Mouse (Mus musculus): Measurements from ENCODE around the gene Tmem104. TPM values are rescaled to one million over a fixed set of nuclear protein-coding genes. Genes with fewer than 3 reads are reported as not detected.

The Tmem104 gene
- polyA plus RNA-seq, 1 experiment from 2014 or later: 10.3 TPM

- no peak for ATAC-seq (ENCODE audit: low FRiP score, low TSS enrichment)
- 0 out of 2 replicates have a peak, but pooled peaks cover 9% of the 10 kb centered on the region for H3K4me1 ChIP-seq (ENCODE audit: control insufficient read depth, insufficient read depth, low read length)
- H3K4me3 ChIP-seq (ENCODE audit: low read length): no peak overlapping the region
- peaks cover 11% of the 10 kb centered on the region; the same call in 1 of the 2 replicates for H3K27me3 ChIP-seq (ENCODE audit: control insufficient read depth, insufficient read depth, low read length)
- no peaks in the 10 kb centered on the region for H3K9me3 ChIP-seq (ENCODE audit: control insufficient read depth, low read length)
- H3K4me2 ChIP-seq (replicated peaks; ENCODE audit: low read depth, low read length): no peak overlapping the region
- H3K9ac ChIP-seq (ENCODE audit: low read depth, low read length): no peak overlapping the region
- H3K27ac ChIP-seq (ENCODE audit: low read depth, low read length): no peak overlapping the region
- WGBS: 36% methylated on average over 7 of the region's 7 CpGs
- H3K36me3 ChIP-seq (ENCODE audit: control insufficient read depth, insufficient read depth, low read length): no peaks in the 10 kb centered on the region; the same call in 1 of the 2 replicates
These were observed 86.4 kb downstream of the Tmem104 start for GRCm38 (mm10) chr11:115273735-115274134.

DNA sequence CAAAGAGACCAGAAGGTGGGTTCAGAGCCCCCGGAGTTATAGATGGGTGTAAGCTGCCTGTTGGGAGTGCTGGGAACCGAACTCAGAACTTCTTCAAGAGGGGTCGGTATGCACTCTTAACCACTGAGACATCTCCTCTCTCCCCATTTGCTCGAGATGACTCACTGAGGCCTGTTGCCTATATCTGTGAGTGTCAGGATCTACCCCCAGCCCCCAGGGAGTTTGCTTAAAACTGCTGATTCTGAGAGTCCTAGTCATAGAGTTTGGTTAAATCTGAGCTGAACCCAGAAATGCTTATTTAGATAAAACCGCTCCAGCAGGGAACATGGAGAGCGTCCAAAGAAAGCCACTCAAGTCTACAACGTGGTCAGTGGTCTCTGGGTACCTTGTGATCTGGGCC lies 86.9 kb downstream of the Tmem104 start:
- Histone ChIP-seq H3K9ac (ENCODE audit: low read depth, low read length) (no peak overlapping the region), H3K36me3 (ENCODE audit: control insufficient read depth, insufficient read depth, low read length) (no peaks in the 10 kb centered on the region; the same call in 1 of the 2 replicates), H3K27me3 (ENCODE audit: control insufficient read depth, insufficient read depth, low read length) (peaks cover 7% of the 10 kb centered on the region; the same call in 1 of the 2 replicates), H3K9me3 (ENCODE audit: control insufficient read depth, low read length) (no peaks in the 10 kb centered on the region), H3K4me2 (replicated peaks; ENCODE audit: low read depth, low read length) (no peak overlapping the region), H3K4me1 (ENCODE audit: control insufficient read depth, insufficient read depth, low read length) (0 out of 2 replicates have a peak, but pooled peaks cover 9% of the 10 kb centered on the region), H3K4me3 (ENCODE audit: low read length) (no peak overlapping the region), H3K27ac (ENCODE audit: low read depth, low read length) (no peak overlapping the region)
- ATAC-seq (ENCODE audit: low FRiP score, low TSS enrichment): no peak
- 82% methylated on average over 7 of the region's 7 CpGs for WGBS

DNA sequence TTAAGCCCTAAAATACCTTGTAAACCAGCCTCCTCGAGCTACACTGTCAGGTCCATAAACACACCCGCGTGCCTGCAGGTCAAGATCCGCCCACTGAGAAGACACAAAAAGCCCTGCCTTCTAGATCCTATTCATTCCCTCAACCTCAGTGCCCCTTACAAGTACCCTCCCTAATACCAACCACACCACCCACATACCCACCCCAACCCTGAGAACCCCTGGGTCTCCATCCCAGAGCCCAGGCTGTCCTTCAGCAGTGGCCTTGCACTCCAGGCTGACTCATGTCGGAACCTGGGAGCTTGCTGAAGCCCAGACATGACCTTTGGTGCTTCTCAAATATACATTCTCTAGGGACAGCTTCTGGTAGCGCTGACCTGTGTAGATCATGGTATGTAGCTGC lies 87.5 kb downstream of the Tmem104 start:
- no peak for ATAC-seq (ENCODE audit: low FRiP score, low TSS enrichment)
- no peak overlapping the region for H3K4me3 ChIP-seq (ENCODE audit: low read length)
- H3K4me2 ChIP-seq (replicated peaks; ENCODE audit: low read depth, low read length): no peak overlapping the region
- H3K27ac ChIP-seq (ENCODE audit: low read depth, low read length): no peak overlapping the region
- H3K4me1 ChIP-seq (ENCODE audit: control insufficient read depth, insufficient read depth, low read length): 0 out of 2 replicates have a peak, but pooled peaks cover 9% of the 10 kb centered on the region
- 0 out of 2 replicates have a peak, but pooled peaks cover under 1% of the 10 kb centered on the region for H3K27me3 ChIP-seq (ENCODE audit: control insufficient read depth, insufficient read depth, low read length)
- no peaks in the 10 kb centered on the region; the same call in 1 of the 2 replicates for H3K36me3 ChIP-seq (ENCODE audit: control insufficient read depth, insufficient read depth, low read length)
- 81% methylated on average over 6 of the region's 6 CpGs for WGBS
- H3K9ac ChIP-seq (ENCODE audit: low read depth, low read length): no peak overlapping the region
- no peaks in the 10 kb centered on the region for H3K9me3 ChIP-seq (ENCODE audit: control insufficient read depth, low read length)

- no peak for ATAC-seq (ENCODE audit: low FRiP score, low TSS enrichment)
- 77% methylated on average over 6 of the region's 6 CpGs for WGBS
These were observed 88.2 kb downstream of the Tmem104 start for GRCm38 (mm10) chr11:115275509-115275908.

GRCm38 (mm10) chr11:115275954-115276353 lies 88.7 kb downstream of the Tmem104 start:
- H3K36me3 ChIP-seq (ENCODE audit: control insufficient read depth, insufficient read depth, low read length): no peaks in the 10 kb centered on the region; the same call in 1 of the 2 replicates
- no peak for ATAC-seq (ENCODE audit: low FRiP score, low TSS enrichment)
- H3K27me3 ChIP-seq (ENCODE audit: control insufficient read depth, insufficient read depth, low read length): no peaks in the 10 kb centered on the region
- H3K9me3 ChIP-seq (ENCODE audit: control insufficient read depth, low read length): no peaks in the 10 kb centered on the region
- H3K27ac ChIP-seq (ENCODE audit: low read depth, low read length): no peak overlapping the region
- WGBS: 70% methylated on average over 3 of the region's 3 CpGs
- peak overlapping the region; percentile 63 for H3K4me3 ChIP-seq (ENCODE audit: low read length)
- 0 out of 2 replicates have a peak, but pooled peaks cover 6% of the 10 kb centered on the region for H3K4me1 ChIP-seq (ENCODE audit: control insufficient read depth, insufficient read depth, low read length)
- H3K9ac ChIP-seq (ENCODE audit: low read depth, low read length): peak overlapping the region; percentile 72; the same call in 1 of the 2 replicates
- peak overlapping the region; percentile 84 for H3K4me2 ChIP-seq (replicated peaks; ENCODE audit: low read depth, low read length)

More at GRCm38 (mm10) chr11:115275509-115275908, 88.2 kb downstream of the Tmem104 start:
- H3K4me2 ChIP-seq (replicated peaks; ENCODE audit: low read depth, low read length): peak overlapping the region; percentile 84; the same call in 1 of the 2 replicates
- H3K4me1 ChIP-seq (ENCODE audit: control insufficient read depth, insufficient read depth, low read length): 0 out of 2 replicates have a peak, but pooled peaks cover 6% of the 10 kb centered on the region
- H3K27ac ChIP-seq (ENCODE audit: low read depth, low read length): no peak overlapping the region
- H3K4me3 ChIP-seq (ENCODE audit: low read length): peak overlapping the region; percentile 63; the same call in 1 of the 2 replicates
- no peaks in the 10 kb centered on the region; the same call in 1 of the 2 replicates for H3K36me3 ChIP-seq (ENCODE audit: control insufficient read depth, insufficient read depth, low read length)
- no peak overlapping the region for H3K9ac ChIP-seq (ENCODE audit: low read depth, low read length)
- no peaks in the 10 kb centered on the region for H3K9me3 ChIP-seq (ENCODE audit: control insufficient read depth, low read length)
- H3K27me3 ChIP-seq (ENCODE audit: control insufficient read depth, insufficient read depth, low read length): no peaks in the 10 kb centered on the region

GRCm38 (mm10) chr11:115276780-115277603 lies 89.7 kb downstream of the Tmem104 start, which contains the start of gene Fdxr:
Fdxr (minus strand) TSS chr11:115277050.
- Histone ChIP-seq H3K27me3 (ENCODE audit: control insufficient read depth, insufficient read depth, low read length) (no peaks in the 10 kb centered on the region), H3K27ac (ENCODE audit: low read depth, low read length) (peak within 1 kb of the TSS; percentile 83), H3K4me1 (ENCODE audit: control insufficient read depth, insufficient read depth, low read length) (0 out of 2 replicates have a peak, but pooled peaks cover 6% of the 10 kb centered on the region), H3K4me3 (ENCODE audit: low read length) (peak within 1 kb of the TSS; percentile 63), H3K36me3 (ENCODE audit: control insufficient read depth, insufficient read depth, low read length) (no peaks in the 10 kb centered on the region; the same call in 1 of the 2 replicates), H3K9ac (ENCODE audit: low read depth, low read length) (peak within 1 kb of the TSS; percentile 72), H3K4me2 (replicated peaks; ENCODE audit: low read depth, low read length) (peak within 1 kb of the TSS; percentile 84), H3K9me3 (ENCODE audit: control insufficient read depth, low read length) (no peaks in the 10 kb centered on the region)
- under 1% methylated on average over 42 of the region's 42 CpGs for WGBS
- ATAC-seq (ENCODE audit: low FRiP score, low TSS enrichment): peak; percentile 96

DNA sequence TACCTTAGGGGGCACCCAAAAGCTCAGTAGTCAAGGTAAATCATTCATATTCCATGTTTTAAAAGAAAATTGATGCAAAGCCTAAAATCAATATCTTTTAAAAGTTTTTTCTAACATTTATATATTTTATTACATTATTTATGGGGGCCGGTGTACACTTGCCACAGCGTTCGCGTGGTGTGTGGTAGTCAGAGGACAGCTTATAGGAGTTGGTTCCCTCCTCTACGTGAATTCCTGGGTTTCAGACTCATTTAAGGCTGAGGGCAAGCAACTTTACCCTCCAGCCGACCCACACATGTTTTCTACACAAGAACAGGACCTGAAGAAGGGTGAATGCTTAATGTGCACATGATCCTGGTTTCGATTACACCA lies 90.3 kb downstream of the Tmem104 start:
- 17% methylated on average over 7 of the region's 7 CpGs for WGBS
- no peaks in the 10 kb centered on the region for H3K9me3 ChIP-seq (ENCODE audit: control insufficient read depth, low read length)
- H3K4me3 ChIP-seq (ENCODE audit: low read length): peak overlapping the region; percentile 53

GRCm38 (mm10) chr11:115278176-115278575 lies 90.9 kb downstream of the Tmem104 start:
- Histone ChIP-seq H3K9me3 (ENCODE audit: control insufficient read depth, low read length) (no peaks in the 10 kb centered on the region), H3K4me2 (replicated peaks; ENCODE audit: low read depth, low read length) (no peak overlapping the region), H3K36me3 (ENCODE audit: control insufficient read depth, insufficient read depth, low read length) (no peaks in the 10 kb centered on the region), H3K4me1 (ENCODE audit: control insufficient read depth, insufficient read depth, low read length) (0 out of 2 replicates have a peak, but pooled peaks cover 6% of the 10 kb centered on the region), H3K9ac (ENCODE audit: low read depth, low read length) (no peak overlapping the region), H3K27me3 (ENCODE audit: control insufficient read depth, insufficient read depth, low read length) (no peaks in the 10 kb centered on the region), H3K4me3 (ENCODE audit: low read length) (no peak overlapping the region), H3K27ac (ENCODE audit: low read depth, low read length) (no peak overlapping the region)
- no peak for ATAC-seq (ENCODE audit: low FRiP score, low TSS enrichment)
- 72% methylated on average over 6 of the region's 6 CpGs for WGBS

More for the DNA sequence above, 90.3 kb downstream of the Tmem104 start:
- no peaks in the 10 kb centered on the region for H3K36me3 ChIP-seq (ENCODE audit: control insufficient read depth, insufficient read depth, low read length)
- 0 out of 2 replicates have a peak, but pooled peaks cover 6% of the 10 kb centered on the region for H3K4me1 ChIP-seq (ENCODE audit: control insufficient read depth, insufficient read depth, low read length)
- peak overlapping the region; percentile 53; the same call in 1 of the 2 replicates for H3K27ac ChIP-seq (ENCODE audit: low read depth, low read length)
- H3K4me2 ChIP-seq (replicated peaks; ENCODE audit: low read depth, low read length): peak overlapping the region; percentile 53
- peak overlapping the region; percentile 53 for H3K9ac ChIP-seq (ENCODE audit: low read depth, low read length)
- H3K27me3 ChIP-seq (ENCODE audit: control insufficient read depth, insufficient read depth, low read length): no peaks in the 10 kb centered on the region
- no peak for ATAC-seq (ENCODE audit: low FRiP score, low TSS enrichment)
